Mouse (Mus musculus): ENCODE data around the gene Ptpn23.
A peak's percentile ranks its signal among the peaks of the same experiment; 100 is the strongest.
"Not testable (repeated sequence)": the region's sequence is repeated elsewhere in the genome, so short reads cannot be mapped to it uniquely, and the experiment has no call there.

The Ptpn23 gene

GRCm38 (mm10) chr9:110408099-110408773, at the start of gene Ptpn23:
Ptpn23 (minus strand) TSS chr9:110408213.
- DNase-seq: peak; percentile 100

GRCm38 (mm10) chr9:110452523-110452922, 44.5 kb upstream of the Ptpn23 start:
- DNase-seq: no peak

- peak; percentile 95 for DNase-seq
These were observed 41.0 kb upstream of the Ptpn23 start for GRCm38 (mm10) chr9:110448857-110449617.

GRCm38 (mm10) chr9:110448356-110448755, 40.3 kb upstream of the Ptpn23 start:
- no peak for DNase-seq

GRCm38 (mm10) chr9:110440559-110440958, 32.5 kb upstream of the Ptpn23 start:
- no peak for DNase-seq

GRCm38 (mm10) chr9:110440049-110440448, 32.0 kb upstream of the Ptpn23 start:
- DNase-seq: no peak

GRCm38 (mm10) chr9:110436041-110436440, 28.0 kb upstream of the Ptpn23 start:
- DNase-seq: no peak

GRCm38 (mm10) chr9:110433045-110433444, 25.0 kb upstream of the Ptpn23 start:
- no peak for DNase-seq

- peak; percentile 77 for DNase-seq
These were observed 23.2 kb upstream of the Ptpn23 start for GRCm38 (mm10) chr9:110431241-110431640.

- DNase-seq: peak; percentile 76
These were observed 11.6 kb upstream of the Ptpn23 start, which contains the start of gene Ngp for GRCm38 (mm10) chr9:110419511-110420112. Ngp (plus strand) TSS chr9:110419747.

- DNase-seq: no peak
These were observed 5.8 kb upstream of the Ptpn23 start for GRCm38 (mm10) chr9:110413785-110414184.

- DNase-seq: no peak
These were observed 4.9 kb upstream of the Ptpn23 start for GRCm38 (mm10) chr9:110412926-110413325.

GRCm38 (mm10) chr9:110410908-110411887, 3.2 kb upstream of the Ptpn23 start:
- peak; percentile 96 for DNase-seq

GRCm38 (mm10) chr9:110407311-110408098, 508 bp downstream of the Ptpn23 start:
- DNase-seq: no peak

GRCm38 (mm10) chr9:110403240-110403639, 4.8 kb downstream of the Ptpn23 start:
- DNase-seq: not testable (repeated sequence)

GRCm38 (mm10) chr9:110402731-110403130, 5.3 kb downstream of the Ptpn23 start:
- no peak for DNase-seq

GRCm38 (mm10) chr9:110400650-110401049, 7.4 kb downstream of the Ptpn23 start:
- DNase-seq: peak; percentile 98

GRCm38 (mm10) chr9:110393295-110393694, 14.7 kb downstream of the Ptpn23 start:
- no peak for DNase-seq

GRCm38 (mm10) chr9:110390843-110391242, 17.2 kb downstream of the Ptpn23 start:
- no peak for DNase-seq

GRCm38 (mm10) chr9:110388011-110388410, 20.0 kb downstream of the Ptpn23 start:
- DNase-seq: peak; percentile 90

GRCm38 (mm10) chr9:110384369-110384929, 23.6 kb downstream of the Ptpn23 start:
- DNase-seq: peak; percentile 91
